Mouse (Mus musculus): ENCODE data around the gene D430041D05Rik.

- TF ChIP-seq POLR2A (IDR thresholded peaks at IDR 0.05; ENCODE audit: low read depth, low read length) (no peak), CTCF (IDR thresholded peaks at IDR 0.05; ENCODE audit: borderline replicate concordance, insufficient read depth, low read length) (no peak)
Observed at GRCm38 (mm10) chr2:104316483-104316882, 94.3 kb downstream of the D430041D05Rik start.
